Comparison of ENCODE assay signal across 9 mouse cellular contexts in the genomic region with DNA sequence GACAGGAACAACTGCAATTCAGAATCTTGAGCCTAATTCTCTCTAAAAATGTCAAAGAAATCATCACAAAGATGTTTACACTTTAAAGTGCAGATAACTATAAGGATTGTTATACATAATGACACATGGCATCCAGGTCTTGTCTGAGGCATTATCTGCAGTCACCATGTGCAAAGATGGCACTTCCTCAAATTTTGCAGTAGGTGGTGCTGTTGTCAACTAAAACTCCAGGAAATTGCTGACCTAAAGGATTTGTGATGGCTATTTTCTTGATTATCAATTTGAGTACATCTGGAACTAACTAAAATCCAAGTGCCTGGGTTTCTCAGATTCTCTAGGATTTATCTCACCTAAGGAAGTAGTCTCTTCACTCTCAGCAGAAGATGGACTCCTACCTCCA. TPM values are rescaled to one million over a fixed set of nuclear protein-coding genes. Genes with fewer than 3 reads are reported as not detected.
DNase-seq lines count a peak whose midpoint lies in the region; ATAC-seq and TF ChIP-seq lines count a peak whose summit lies in the region.
"Had no signal": no experiment of that assay in that cellular context is flagged by ENCODE, and none has a peak within 500 bp of the region (broad histone marks: within the 10 kb centered on the region; RNA-seq: fewer than 3 reads in every experiment).

No protein-coding gene starts in this region.

- H3K9me3 ChIP-seq in kidney, embryonic 15.5 days (replicated peaks) = no peaks in the 10 kb centered on the region
- no peaks in the 10 kb centered on the region for H3K9me3 ChIP-seq in E14TG2a.4 (ENCODE audit: low read length)
- H3K9me3 ChIP-seq: heart, embryonic 15.5 days had no signal

- H3K27me3 ChIP-seq in kidney, embryonic 15.5 days = no peaks in the 10 kb centered on the region
- H3K27me3 ChIP-seq in E14TG2a.4 (ENCODE audit: insufficient read depth, low read length) = no peaks in the 10 kb centered on the region
- H3K27me3 ChIP-seq: heart, embryonic 15.5 days had no signal

- no peak overlapping the region for H3K9ac ChIP-seq in kidney, embryonic 15.5 days
- H3K9ac ChIP-seq: heart, embryonic 15.5 days had no signal

- DNase-seq in kidney, postnatal 4 days = peak; percentile 1 to 3
- DNase-seq in MN1 (ENCODE audit: low spot score) = peak; percentile 6
- peak; percentile 40 for DNase-seq in forelimb bud, embryonic 11.5 days (ENCODE audit: low read depth, low spot score)
- DNase-seq in urinary bladder, postnatal 36 days (ENCODE audit: low spot score in 2 of 2) = no peak
- no peak for DNase-seq in lung, adult 18-20 months

- no peak overlapping the region for H3K4me3 ChIP-seq in kidney, embryonic 15.5 days (replicated peaks)
- H3K4me3 ChIP-seq in E14TG2a.4 (replicated peaks; ENCODE audit: low read length) = no peak overlapping the region
- H3K4me3 ChIP-seq: heart, embryonic 15.5 days had no signal

- H3K27ac ChIP-seq in kidney, embryonic 15.5 days = no peak overlapping the region
- H3K27ac ChIP-seq: heart, embryonic 15.5 days had no signal

- H3K4me1 ChIP-seq in kidney, embryonic 15.5 days = no peaks in the 10 kb centered on the region
- H3K4me1 ChIP-seq in E14TG2a.4 (replicated peaks; ENCODE audit: low read depth, low read length) = no peaks in the 10 kb centered on the region
- H3K4me1 ChIP-seq: heart, embryonic 15.5 days had no signal

- TF ChIP-seq CTCF in E14TG2a.4 (conservative IDR thresholded peaks at IDR 0.05; ENCODE audit: low read length) = peak; percentile 72

- H3K4me2 ChIP-seq in kidney, embryonic 15.5 days = no peak overlapping the region
- H3K4me2 ChIP-seq: heart, embryonic 15.5 days had no signal

- ATAC-seq in kidney, embryonic 15.5 days (replicated peaks; ENCODE audit: low FRiP score) = no peak

- no peaks in the 10 kb centered on the region for H3K36me3 ChIP-seq in kidney, embryonic 15.5 days
- no peaks in the 10 kb centered on the region for H3K36me3 ChIP-seq in E14TG2a.4 (ENCODE audit: insufficient read depth, low read length)
- H3K36me3 ChIP-seq: heart, embryonic 15.5 days had no signal

RNA-seq across cellular contexts. Expression of a gene that starts 41.4 kb away (rescaled TPM):
- not detected in 2 replicates for polyA plus RNA-seq in kidney, embryonic 15.5 days (2015; fragmentation: Nextera tagmentation; extraction: Ambion mirVana)
- polyA plus RNA-seq: heart, embryonic 15.5 days; liver, embryonic 16.5 days had no signal

Comparison
In these comparisons a context has a peak if more than half of its experiments do, and no peak if none do; other contexts are left out.
1. DNase-seq: peak in kidney, postnatal 4 days (2 of 2), MN1 (single experiment) and forelimb bud, embryonic 11.5 days (single experiment); none in urinary bladder, postnatal 36 days (0 of 2) and lung, adult 18-20 months (0 of 2).